Mouse (Mus musculus): ENCODE measurements around the gene Tshz2. TPM values are rescaled to one million over a fixed set of nuclear protein-coding genes. Genes with fewer than 3 reads are reported as not detected.

Gene Tshz2
- total and polyA plus RNA-seq, 2 experiments from 2014 or later = 29.0 to 40.2 TPM

GRCm38 (mm10) chr2:169996501-169997237 lies 363.9 kb downstream of the Tshz2 start:
- WGBS = 48% methylated on average over 16 of the region's 16 CpGs
- H3K27ac ChIP-seq = no peak overlapping the region
- H3K9ac ChIP-seq (replicated peaks; ENCODE audit: low read length) = no peak overlapping the region
- no peaks in the 10 kb centered on the region for H3K27me3 ChIP-seq (ENCODE audit: insufficient read depth, low read length)
- DNase-seq (ENCODE audit: low spot score) (peak; percentile 14), ATAC-seq (no peak)
- H3K36me3 ChIP-seq (ENCODE audit: insufficient read depth, low read length) = no peaks in the 10 kb centered on the region
- peak overlapping the region; percentile 33; the same call in 1 of the 2 replicates for H3K4me2 ChIP-seq (ENCODE audit: low read depth, low read length)
- H3K4me3 ChIP-seq (ENCODE audit: low read length) = no peak overlapping the region
- H3K4me1 ChIP-seq (ENCODE audit: insufficient read depth, low read length) = peaks cover 16% of the 10 kb centered on the region
- H3K9me3 ChIP-seq (ENCODE audit: low read length) = no peaks in the 10 kb centered on the region
- no peak for TF ChIP-seq CTCF (IDR thresholded peaks at IDR 0.05; ENCODE audit: low read depth)

- WGBS = 65% methylated on average over 16 of the region's 16 CpGs
These were observed 364.6 kb downstream of the Tshz2 start for GRCm38 (mm10) chr2:169997276-169998049.

GRCm38 (mm10) chr2:169998878-169999337 lies 366.1 kb downstream of the Tshz2 start:
- peaks cover 16% of the 10 kb centered on the region for H3K4me1 ChIP-seq (ENCODE audit: insufficient read depth, low read length)
- 12% methylated on average over 11 of the region's 11 CpGs for WGBS
- peak overlapping the region; percentile 54; the same call in 1 of the 2 replicates for H3K27ac ChIP-seq
- ATAC-seq (no peak), DNase-seq (ENCODE audit: low spot score) (peak; percentile 59)
- TF ChIP-seq CTCF (IDR thresholded peaks at IDR 0.05; ENCODE audit: low read depth) = no peak
- no peaks in the 10 kb centered on the region for H3K27me3 ChIP-seq (ENCODE audit: insufficient read depth, low read length)
- H3K9me3 ChIP-seq (ENCODE audit: low read length) = no peaks in the 10 kb centered on the region
- no peak overlapping the region for H3K4me3 ChIP-seq (ENCODE audit: low read length)
- H3K9ac ChIP-seq (replicated peaks; ENCODE audit: low read length) = no peak overlapping the region
- H3K36me3 ChIP-seq (ENCODE audit: insufficient read depth, low read length) = no peaks in the 10 kb centered on the region
- peak overlapping the region; percentile 38 for H3K4me2 ChIP-seq (ENCODE audit: low read depth, low read length)

More at GRCm38 (mm10) chr2:169997276-169998049, 364.6 kb downstream of the Tshz2 start:
- no peak for TF ChIP-seq CTCF (IDR thresholded peaks at IDR 0.05; ENCODE audit: low read depth)
- DNase-seq (ENCODE audit: low spot score) (no peak), ATAC-seq (no peak)
- Histone ChIP-seq H3K4me3 (ENCODE audit: low read length) (no peak overlapping the region), H3K4me2 (ENCODE audit: low read depth, low read length) (no peak overlapping the region), H3K36me3 (ENCODE audit: insufficient read depth, low read length) (no peaks in the 10 kb centered on the region), H3K27me3 (ENCODE audit: insufficient read depth, low read length) (no peaks in the 10 kb centered on the region), H3K4me1 (ENCODE audit: insufficient read depth, low read length) (peaks cover 16% of the 10 kb centered on the region), H3K9me3 (ENCODE audit: low read length) (no peaks in the 10 kb centered on the region), H3K9ac (replicated peaks; ENCODE audit: low read length) (no peak overlapping the region), H3K27ac (no peak overlapping the region)

GRCm38 (mm10) chr2:170002594-170003504 lies 370.0 kb downstream of the Tshz2 start:
- H3K4me3 ChIP-seq (ENCODE audit: low read length) = no peak overlapping the region
- H3K9ac ChIP-seq (replicated peaks; ENCODE audit: low read length) = no peak overlapping the region
- H3K27me3 ChIP-seq (ENCODE audit: insufficient read depth, low read length) = no peaks in the 10 kb centered on the region
- peaks cover 12% of the 10 kb centered on the region for H3K4me1 ChIP-seq (ENCODE audit: insufficient read depth, low read length)
- H3K27ac ChIP-seq = peak overlapping the region; percentile 54
- DNase-seq (ENCODE audit: low spot score) (peak; percentile 67), ATAC-seq (peak; percentile 48; the same call in 1 of the 2 replicates)
- TF ChIP-seq CTCF (IDR thresholded peaks at IDR 0.05; ENCODE audit: low read depth) = peak; percentile 35; the same call in 1 of the 2 replicates
- WGBS = 35% methylated on average over 25 of the region's 25 CpGs
- peak overlapping the region; percentile 19; the same call in 1 of the 2 replicates for H3K4me2 ChIP-seq (ENCODE audit: low read depth, low read length)
- no peaks in the 10 kb centered on the region for H3K36me3 ChIP-seq (ENCODE audit: insufficient read depth, low read length)
- no peaks in the 10 kb centered on the region for H3K9me3 ChIP-seq (ENCODE audit: low read length)

DNA sequence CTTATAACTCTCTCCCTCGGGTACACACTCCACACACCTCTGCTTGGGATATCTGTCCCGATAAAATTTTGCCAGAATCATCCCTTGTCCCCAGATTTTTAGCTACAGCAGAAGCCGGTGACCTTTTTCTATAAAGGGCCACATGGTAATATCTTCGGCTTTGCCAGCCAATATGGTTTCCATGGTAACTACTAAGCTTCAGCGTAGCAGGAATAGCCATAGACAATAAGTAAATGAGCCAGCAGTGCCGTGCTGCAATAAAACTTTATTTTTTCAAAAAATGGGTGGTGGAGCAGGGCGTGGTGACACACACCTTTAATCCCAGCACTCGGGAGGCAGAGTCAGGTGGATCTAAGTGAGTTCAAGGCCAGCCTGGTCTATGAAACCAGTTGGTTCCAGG lies 370.9 kb downstream of the Tshz2 start:
- no peaks in the 10 kb centered on the region for H3K27me3 ChIP-seq (ENCODE audit: insufficient read depth, low read length)
- H3K4me3 ChIP-seq (ENCODE audit: low read length) = no peak overlapping the region
- DNase-seq (ENCODE audit: low spot score) (peak; percentile 56), ATAC-seq (no peak)
- H3K9ac ChIP-seq (replicated peaks; ENCODE audit: low read length) = no peak overlapping the region
- H3K4me1 ChIP-seq (ENCODE audit: insufficient read depth, low read length) = peaks cover 8% of the 10 kb centered on the region
- 45% methylated on average over 8 of the region's 8 CpGs for WGBS
- no peaks in the 10 kb centered on the region for H3K9me3 ChIP-seq (ENCODE audit: low read length)
- no peak overlapping the region for H3K27ac ChIP-seq
- H3K36me3 ChIP-seq (ENCODE audit: insufficient read depth, low read length) = no peaks in the 10 kb centered on the region
- 0 out of 2 replicates have a peak overlapping the region, but pooled peaks have one; percentile 19 for H3K4me2 ChIP-seq (ENCODE audit: low read depth, low read length)
- no peak for TF ChIP-seq CTCF (IDR thresholded peaks at IDR 0.05; ENCODE audit: low read depth)

DNA sequence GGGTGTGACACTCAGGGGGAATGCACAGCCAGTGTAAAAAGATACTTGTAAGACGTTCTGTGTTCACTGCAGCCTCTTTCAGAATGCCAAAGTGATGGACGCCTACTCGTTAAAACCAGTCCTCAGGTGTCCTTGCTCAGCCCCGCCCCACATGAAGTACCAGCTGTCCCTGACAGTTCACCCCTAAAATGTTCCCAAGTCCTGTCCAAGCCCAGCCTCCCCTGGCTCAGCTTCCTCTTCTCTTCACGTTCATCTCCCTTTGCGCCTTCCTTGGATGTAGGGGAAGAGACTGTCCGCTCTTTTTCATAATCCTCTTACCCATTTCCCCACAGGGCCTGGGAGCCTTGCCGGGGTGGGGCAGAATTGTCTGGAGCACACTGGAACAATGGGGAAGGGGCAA lies 374.0 kb downstream of the Tshz2 start:
- Histone ChIP-seq H3K27ac (no peak overlapping the region), H3K4me3 (ENCODE audit: low read length) (no peak overlapping the region), H3K4me2 (ENCODE audit: low read depth, low read length) (no peak overlapping the region), H3K4me1 (ENCODE audit: insufficient read depth, low read length) (no peaks in the 10 kb centered on the region), H3K9me3 (ENCODE audit: low read length) (no peaks in the 10 kb centered on the region), H3K9ac (replicated peaks; ENCODE audit: low read length) (no peak overlapping the region), H3K27me3 (ENCODE audit: insufficient read depth, low read length) (no peaks in the 10 kb centered on the region), H3K36me3 (ENCODE audit: insufficient read depth, low read length) (no peaks in the 10 kb centered on the region)
- WGBS = 73% methylated on average over 8 of the region's 8 CpGs
- no peak for ATAC-seq
- TF ChIP-seq CTCF (IDR thresholded peaks at IDR 0.05; ENCODE audit: low read depth) = no peak
- no peak for DNase-seq (ENCODE audit: low spot score)

All from hindbrain, postnatal 0 days (tissue).